Mouse (Mus musculus) Muller cell, postnatal 12 days (primary cell): ENCODE measurements around the gene Shld1.

Experiments used
- DNase-seq: peaks from one replicate; pipeline ENCODE4 v3.0.0-alpha.2; 2015; ENCODE audit errors: inconsistent ontology term

The Shld1 gene

GRCm38 (mm10) chr2:132691731-132692130 is 5.0 kb downstream of the Shld1 start:
- no peak for DNase-seq

- no peak for DNase-seq
These were observed 5.6 kb downstream of the Shld1 start for GRCm38 (mm10) chr2:132692320-132692719.

- DNase-seq = no peak
These were observed 7.2 kb downstream of the Shld1 start for GRCm38 (mm10) chr2:132693980-132694379.

- no peak for DNase-seq
These were observed 8.8 kb downstream of the Shld1 start for GRCm38 (mm10) chr2:132695358-132696093.

GRCm38 (mm10) chr2:132696519-132696918 is 9.8 kb downstream of the Shld1 start:
- no peak for DNase-seq

- no peak for DNase-seq
These were observed 10.5 kb downstream of the Shld1 start for GRCm38 (mm10) chr2:132697256-132697655.

- no peak for DNase-seq
These were observed 11.0 kb downstream of the Shld1 start for GRCm38 (mm10) chr2:132697695-132698094.

GRCm38 (mm10) chr2:132698420-132698819 is 11.7 kb downstream of the Shld1 start:
- no peak for DNase-seq

GRCm38 (mm10) chr2:132700921-132701320 is 14.2 kb downstream of the Shld1 start:
- DNase-seq = no peak

GRCm38 (mm10) chr2:132701451-132701886 is 14.7 kb downstream of the Shld1 start:
- peak; percentile 40 for DNase-seq

- DNase-seq = no peak
These were observed 18.7 kb downstream of the Shld1 start for GRCm38 (mm10) chr2:132705251-132705992.

- no peak for DNase-seq
These were observed 19.6 kb downstream of the Shld1 start for GRCm38 (mm10) chr2:132706309-132706708.

GRCm38 (mm10) chr2:132710488-132710887 is 23.8 kb downstream of the Shld1 start:
- DNase-seq = no peak

GRCm38 (mm10) chr2:132712061-132712460 is 25.3 kb downstream of the Shld1 start:
- no peak for DNase-seq

GRCm38 (mm10) chr2:132714522-132714921 is 27.8 kb downstream of the Shld1 start:
- no peak for DNase-seq

- no peak for DNase-seq
These were observed 28.2 kb downstream of the Shld1 start for GRCm38 (mm10) chr2:132714946-132715345.

GRCm38 (mm10) chr2:132715421-132716070 is 28.8 kb downstream of the Shld1 start:
- peak; percentile 81 for DNase-seq

- DNase-seq = peak; percentile 47
These were observed 29.4 kb downstream of the Shld1 start for GRCm38 (mm10) chr2:132716154-132716553.

GRCm38 (mm10) chr2:132716901-132717536 is 30.3 kb downstream of the Shld1 start:
- no peak for DNase-seq

GRCm38 (mm10) chr2:132717537-132717912 is 30.8 kb downstream of the Shld1 start:
- DNase-seq = no peak

GRCm38 (mm10) chr2:132720921-132721566 is 34.3 kb downstream of the Shld1 start:
- DNase-seq = no peak

- no peak for DNase-seq
These were observed 35.1 kb downstream of the Shld1 start for GRCm38 (mm10) chr2:132721844-132722243.
